Mouse (Mus musculus) kidney, embryonic 16.5 days (tissue): ENCODE results near the gene Eno2. TPM values are rescaled to one million over a fixed set of nuclear protein-coding genes. Genes with fewer than 3 reads are reported as not detected.
A peak's percentile ranks its signal among the peaks of the same experiment; 100 is the strongest.
"Not testable (repeated sequence)": the region's sequence is repeated elsewhere in the genome, so short reads cannot be mapped to it uniquely, and the experiment has no call there.

Experiments used
- ATAC-seq: fragments of 200-750 bp; cut with Nextera tagmentation; 2 replicates; pipeline ENCODE4 v1.8.0; 2017; ENCODE audit warnings: moderate TSS enrichment; ENCODE audit not compliant: low FRiP score, low TSS enrichment
- H3K27ac ChIP-seq: fragments of 300-500 bp; sonication (generic); 2 replicates; pipeline ENCODE4 v1.5.1; 2014; ENCODE audit warnings: low read length
- H3K27me3 ChIP-seq: fragments of 300-500 bp; sonication (generic); 2 replicates; pipeline ENCODE4 v1.6.1; 2014; ENCODE audit warnings: low read length, control low read depth, mixed read lengths; ENCODE audit not compliant: insufficient read depth
- H3K36me3 ChIP-seq: fragments of 300-500 bp; sonication (generic); 2 replicates; pipeline ENCODE4 v1.6.1; 2014; ENCODE audit warnings: low read length, control low read depth, mixed read lengths; ENCODE audit not compliant: insufficient read depth
- H3K4me1 ChIP-seq: fragments of 300-500 bp; sonication (generic); 2 replicates; pipeline ENCODE4 v1.6.1; 2014; ENCODE audit warnings: low read length, control low read depth, mixed read lengths; ENCODE audit not compliant: insufficient read depth
- H3K4me2 ChIP-seq: fragments of 300-500 bp; sonication (generic); replicated peaks from 2 replicates; pipeline ENCODE4 v1.6.1; 2014; ENCODE audit warnings: low read depth, low read length
- H3K4me3 ChIP-seq: fragments of 300-500 bp; sonication (generic); 2 replicates; pipeline ENCODE4 v1.5.1; 2014; ENCODE audit warnings: mild to moderate bottlenecking, low read length
- H3K9ac ChIP-seq: fragments of 300-500 bp; sonication (generic); replicated peaks from 2 replicates; pipeline ENCODE4 v1.6.1; 2014; ENCODE audit warnings: low read length
- H3K9me3 ChIP-seq: fragments of 300-500 bp; sonication (generic); 2 replicates; pipeline ENCODE4 v1.6.1; 2016; ENCODE audit warnings: low read length, control low read depth
- WGBS: fragments of 180-500 bp; shearing (Covaris S2); extraction: QIAGEN DNeasy Blood & Tissue Kit; methylation state at CpG from one replicate; pipeline ENCODE4 v1.1.7; 2014; 5-methylcytosine and 5-hydroxymethylcytosine counted together
- polyA plus RNA-seq: library from polyadenylated mRNA; unstranded; fragments of >200 nt; fragmentation: Nextera tagmentation; extraction: Ambion mirVana; gene quantifications from 2 replicates; pipeline ENCODE4 v1.2.1, GENCODE M21; 2015

Gene Eno2
- polyA plus RNA-seq, 1 experiment from 2014 or later, result 10.9 TPM

DNA sequence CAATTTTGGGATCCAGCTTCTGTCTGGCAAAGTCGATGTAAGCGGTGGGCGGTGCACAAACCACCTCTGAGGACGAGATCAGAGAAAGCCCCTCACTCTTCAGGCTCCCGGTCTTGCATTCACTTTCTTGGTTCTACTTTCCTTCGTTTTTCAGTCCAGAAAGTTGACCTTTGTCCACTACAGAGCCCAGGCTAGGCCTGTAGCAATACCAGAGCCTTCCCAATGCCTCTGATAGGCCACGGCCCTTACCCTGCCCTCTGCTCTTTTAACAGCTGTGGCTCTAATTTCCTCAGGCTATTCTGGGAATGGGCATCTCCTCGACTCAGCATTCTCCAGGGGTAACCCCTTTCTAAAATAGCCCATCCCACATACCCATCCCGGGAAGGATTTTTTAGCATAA lies 43.4 kb upstream of the Eno2 start:
- H3K9me3 ChIP-seq, result no peaks in the 10 kb centered on the region
- H3K4me3 ChIP-seq, result peak overlapping the region; percentile 84
- peak overlapping the region; percentile 90 for H3K4me2 ChIP-seq
- peaks cover 42% of the 10 kb centered on the region for H3K4me1 ChIP-seq
- 18% methylated on average over 9 of the region's 9 CpGs for WGBS
- peak overlapping the region; percentile 91 for H3K9ac ChIP-seq
- peak overlapping the region; percentile 93 for H3K27ac ChIP-seq
- H3K27me3 ChIP-seq, result no peaks in the 10 kb centered on the region
- no peak for ATAC-seq
- H3K36me3 ChIP-seq, result peaks cover 31% of the 10 kb centered on the region

DNA sequence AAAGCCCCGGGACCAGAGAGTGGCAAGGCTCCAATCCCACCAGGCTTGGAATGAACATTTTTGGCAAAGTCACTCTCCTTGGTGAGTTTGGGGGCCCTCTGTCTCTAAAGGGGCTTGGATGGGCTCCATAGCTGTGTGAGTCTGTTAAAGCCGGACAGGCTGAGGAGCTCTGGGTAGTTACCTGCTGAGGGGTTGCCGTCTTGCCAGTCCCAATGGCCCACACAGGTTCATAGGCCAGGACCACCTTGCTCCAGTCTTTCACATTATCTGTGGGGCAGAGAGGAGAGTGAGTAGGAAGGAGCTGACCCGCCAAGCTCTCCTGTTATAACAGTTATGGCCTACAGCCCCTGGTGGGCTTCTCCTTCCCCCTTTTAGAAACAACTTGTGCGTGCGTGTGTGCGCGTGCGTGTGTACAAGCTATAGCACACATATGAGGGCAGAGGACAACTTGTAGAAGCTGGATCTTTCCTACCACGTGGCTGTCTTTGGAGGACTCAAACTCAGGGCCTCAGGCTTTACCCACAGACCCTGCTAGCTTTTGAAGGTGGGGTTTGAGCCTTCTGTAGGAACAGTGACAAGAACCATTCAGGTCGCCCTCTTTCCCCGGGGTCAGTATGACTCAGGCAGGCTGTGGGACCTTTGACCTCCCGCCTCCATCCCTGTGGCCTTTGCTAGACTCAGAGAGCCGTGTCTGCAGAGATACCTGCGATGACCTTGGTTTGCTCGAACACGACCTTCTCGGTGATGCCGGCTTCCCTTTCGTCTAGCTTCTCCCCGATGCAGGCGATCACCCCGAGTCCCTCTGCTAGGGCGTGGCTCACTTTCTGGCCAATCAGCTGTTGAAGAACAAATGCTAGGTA lies 42.5 kb upstream of the Eno2 start:
- Histone ChIP-seq H3K36me3 (peaks cover 22% of the 10 kb centered on the region), H3K27me3 (no peaks in the 10 kb centered on the region), H3K27ac (no peak overlapping the region), H3K9me3 (no peaks in the 10 kb centered on the region), H3K4me1 (peaks cover 42% of the 10 kb centered on the region), H3K4me3 (peak overlapping the region; percentile 84), H3K9ac (peak overlapping the region; percentile 91; the same call in 1 of the 2 replicates), H3K4me2 (peak overlapping the region; percentile 90)
- ATAC-seq, result no peak
- WGBS, result 83% methylated on average over 24 of the region's 24 CpGs

- Histone ChIP-seq H3K9me3 (no peaks in the 10 kb centered on the region), H3K9ac (no peak overlapping the region), H3K4me1 (peaks cover 47% of the 10 kb centered on the region), H3K27ac (no peak overlapping the region), H3K4me3 (no peak overlapping the region), H3K36me3 (peaks cover 16% of the 10 kb centered on the region), H3K4me2 (no peak overlapping the region), H3K27me3 (no peaks in the 10 kb centered on the region)
- 69% methylated on average over 4 of the region's 4 CpGs for WGBS
- no peak for ATAC-seq
These were observed 41.9 kb upstream of the Eno2 start for GRCm38 (mm10) chr6:124811403-124811665.

GRCm38 (mm10) chr6:124810566-124811402 lies 41.3 kb upstream of the Eno2 start:
- H3K9me3 ChIP-seq, H3K9ac ChIP-seq, H3K27ac ChIP-seq, ATAC-seq, H3K4me3 ChIP-seq, H3K27me3 ChIP-seq: not testable (repeated sequence)
- 85% methylated on average over 11 of the region's 11 CpGs for WGBS
- H3K4me2 ChIP-seq, result 0 out of 2 replicates have a peak overlapping the region, but pooled peaks have one; percentile 98
- H3K36me3 ChIP-seq, result peaks cover 11% of the 10 kb centered on the region
- H3K4me1 ChIP-seq, result peaks cover 50% of the 10 kb centered on the region

GRCm38 (mm10) chr6:124809775-124810538 lies 40.5 kb upstream of the Eno2 start:
- peak overlapping the region; percentile 72 for H3K4me3 ChIP-seq
- H3K4me1 ChIP-seq, result peaks cover 46% of the 10 kb centered on the region
- H3K27ac ChIP-seq, result peak overlapping the region; percentile 98
- no peaks in the 10 kb centered on the region for H3K9me3 ChIP-seq
- peaks cover 11% of the 10 kb centered on the region for H3K36me3 ChIP-seq
- H3K4me2 ChIP-seq, result peak overlapping the region; percentile 98
- 42% methylated on average over 14 of the region's 14 CpGs for WGBS
- H3K9ac ChIP-seq, result peak overlapping the region; percentile 86
- ATAC-seq, result peak; percentile 1; the same call in 1 of the 2 replicates
- H3K27me3 ChIP-seq, result no peaks in the 10 kb centered on the region

- peak overlapping the region; percentile 86 for H3K9ac ChIP-seq
- no peaks in the 10 kb centered on the region for H3K27me3 ChIP-seq
- peak; percentile 29 for ATAC-seq
- no peaks in the 10 kb centered on the region for H3K9me3 ChIP-seq
- H3K4me3 ChIP-seq, result peak overlapping the region; percentile 72
- WGBS, result under 1% methylated on average over 35 of the region's 35 CpGs
- H3K36me3 ChIP-seq, result peaks cover 11% of the 10 kb centered on the region
- H3K4me2 ChIP-seq, result peak overlapping the region; percentile 98
- peaks cover 39% of the 10 kb centered on the region for H3K4me1 ChIP-seq
- peak overlapping the region; percentile 98 for H3K27ac ChIP-seq
These were observed 39.7 kb upstream of the Eno2 start for GRCm38 (mm10) chr6:124809052-124809774.

- 3% methylated on average over 29 of the region's 29 CpGs for WGBS
These were observed 39.0 kb upstream of the Eno2 start, which contains the start of gene Spsb2 for GRCm38 (mm10) chr6:124808358-124809012. Gene Spsb2 (plus strand): TSS chr6:124808661.

DNA sequence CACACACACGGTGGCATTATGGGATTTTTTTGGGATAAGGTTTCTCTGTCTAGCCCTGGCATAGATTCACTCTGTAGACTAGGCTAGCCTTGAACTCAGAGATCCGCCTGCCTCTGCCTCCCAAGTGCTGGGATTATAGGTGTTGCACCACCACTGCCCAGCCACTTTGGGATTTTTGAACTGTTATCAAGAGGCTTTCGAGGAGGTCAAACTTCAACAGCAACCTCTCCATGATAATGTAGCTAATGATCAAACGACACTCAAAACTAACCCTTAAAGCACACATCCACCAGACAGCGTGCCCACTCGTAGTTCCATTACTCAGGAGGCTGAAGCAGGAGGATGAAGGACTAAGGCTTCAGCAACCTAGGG lies 38.5 kb upstream of the Eno2 start:
- Histone ChIP-seq H3K4me2 (peak overlapping the region; percentile 98), H3K27ac (peak overlapping the region; percentile 98), H3K9me3 (no peaks in the 10 kb centered on the region), H3K27me3 (no peaks in the 10 kb centered on the region), H3K4me1 (peaks cover 36% of the 10 kb centered on the region), H3K4me3 (peak overlapping the region; percentile 72), H3K9ac (peak overlapping the region; percentile 86), H3K36me3 (peaks cover 11% of the 10 kb centered on the region)
- WGBS, result 71% methylated on average over 6 of the region's 6 CpGs
- no peak for ATAC-seq

More at GRCm38 (mm10) chr6:124808358-124809012, 39.0 kb upstream of the Eno2 start, which contains the start of gene Spsb2:
- Histone ChIP-seq H3K9ac (peak within 1 kb of the TSS; percentile 86), H3K9me3 (no peaks in the 10 kb centered on the region), H3K4me3 (peak within 1 kb of the TSS; percentile 72), H3K36me3 (peaks cover 11% of the 10 kb centered on the region), H3K4me1 (peaks cover 37% of the 10 kb centered on the region), H3K27ac (peak within 1 kb of the TSS; percentile 98), H3K4me2 (peak within 1 kb of the TSS; percentile 98), H3K27me3 (no peaks in the 10 kb centered on the region)
- peak; percentile 71 for ATAC-seq
